Mouse (Mus musculus): ENCODE results near the gene Arap1. TPM values are rescaled to one million over a fixed set of nuclear protein-coding genes. Genes with fewer than 3 reads are reported as not detected.

Arap1 gene
- polyA plus RNA-seq, 1 experiment from 2014 or later: 8.7 TPM

DNA sequence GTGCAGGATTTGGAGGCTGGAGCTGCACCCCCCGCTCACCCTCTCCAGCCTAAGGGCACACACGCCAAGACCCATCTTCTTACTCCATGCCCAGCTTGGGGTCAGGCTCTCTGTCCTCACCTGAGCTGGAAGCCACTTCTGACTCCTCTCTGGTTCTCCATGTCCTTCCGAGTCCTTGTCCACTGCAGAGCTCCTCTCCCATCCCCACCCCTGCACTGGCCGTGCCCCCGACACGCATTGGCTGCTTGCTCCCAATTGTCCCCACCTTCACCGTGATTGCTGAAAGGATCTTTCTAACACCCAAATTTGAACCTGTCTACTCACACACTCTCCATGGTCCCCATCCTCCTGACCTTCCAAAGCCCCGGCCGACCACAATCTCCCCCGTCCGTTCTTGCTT is 113.7 kb downstream of the Arap1 start:
- Histone ChIP-seq H3K4me1 (ENCODE audit: control insufficient read depth, insufficient read depth, low read length) (peaks cover 15% of the 10 kb centered on the region; the same call in 1 of the 2 replicates), H3K27ac (replicated peaks; ENCODE audit: low read depth, low read length) (no peak overlapping the region), H3K4me3 (replicated peaks; ENCODE audit: low read depth, low read length) (no peak overlapping the region), H3K36me3 (ENCODE audit: control insufficient read depth, insufficient read depth, low read length) (no peaks in the 10 kb centered on the region), H3K9ac (replicated peaks; ENCODE audit: low read length) (no peak overlapping the region), H3K27me3 (ENCODE audit: control insufficient read depth, insufficient read depth, low read length) (no peaks in the 10 kb centered on the region), H3K4me2 (ENCODE audit: low read length) (no peak overlapping the region), H3K9me3 (ENCODE audit: control insufficient read depth, low read length) (no peaks in the 10 kb centered on the region)
- 91% methylated on average over 11 of the region's 11 CpGs for WGBS
- no peak for ATAC-seq (ENCODE audit: low FRiP score, low TSS enrichment)
- no peak for DNase-seq

Other genes with a start within 250 kb of the Arap1 start
- 17.6 and 20.6 TPM in 2 replicates for gene Atg16l2, start 45.8 kb upstream of the Arap1 start, polyA plus RNA-seq (2014; fragmentation: Nextera tagmentation; extraction: Ambion mirVana)
- gene Stard10, start 31.0 kb upstream of the Arap1 start, polyA plus RNA-seq (2014; fragmentation: Nextera tagmentation; extraction: Ambion mirVana): 8.8 and 8.9 TPM in 2 replicates
- gene Gm45837, start 62.8 kb downstream of the Arap1 start, polyA plus RNA-seq (2014; fragmentation: Nextera tagmentation; extraction: Ambion mirVana): not detected in 2 replicates
- gene Pde2a, start 73.6 kb downstream of the Arap1 start, polyA plus RNA-seq (2014; fragmentation: Nextera tagmentation; extraction: Ambion mirVana): 23.0 and 25.7 TPM in 2 replicates
- gene Art2b, start 237.5 kb downstream of the Arap1 start, polyA plus RNA-seq (2014; fragmentation: Nextera tagmentation; extraction: Ambion mirVana): not detected in 2 replicates